Mouse (Mus musculus): Measurements from ENCODE around the gene Slc7a4.

Slc7a4 gene

DNA sequence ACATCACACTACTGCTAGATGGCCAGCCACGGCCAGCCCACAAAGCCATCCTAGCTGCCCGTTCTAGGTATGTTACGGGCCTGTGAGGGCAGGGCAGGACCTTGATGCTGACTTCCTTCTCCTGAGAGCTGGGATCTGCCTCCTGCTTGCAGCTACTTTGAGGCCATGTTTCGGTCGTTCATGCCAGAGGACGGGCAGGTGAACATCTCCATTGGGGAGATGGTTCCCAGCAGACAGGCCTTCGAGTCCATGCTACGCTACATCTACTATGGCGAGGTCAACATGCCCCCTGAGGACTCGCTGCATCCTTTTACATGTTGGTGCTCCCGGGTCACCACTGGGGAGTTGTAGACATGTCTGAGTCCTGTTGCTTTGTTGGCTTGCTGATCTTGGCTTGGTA lies 58.9 kb downstream of the Slc7a4 start:
- no peak for DNase-seq (ENCODE audit: low spot score in 2 of 2)

All from cerebellum, postnatal 4 days (tissue).